8 mouse cellular contexts compared by ENCODE assay signal in genomic region chr11:96345220-96345892, GRCm38 (mm10). TPM values are rescaled to one million over a fixed set of nuclear protein-coding genes. Genes with fewer than 3 reads are reported as not detected.
A peak's percentile ranks its signal among the peaks of the same experiment; 100 is the strongest.
DNase-seq lines count a peak whose midpoint lies in the region; ATAC-seq and TF ChIP-seq lines count a peak whose summit lies in the region.

No protein-coding gene starts in this region.

- intact Hi-C loops in heart, postnatal 36 days (cut with DNase I) = no loop called here

- no peaks in the 10 kb centered on the region for H3K9me3 ChIP-seq in heart, embryonic 15.5 days (replicated peaks)
- H3K9me3 ChIP-seq in embryonic facial prominence, embryonic 14.5 days (ENCODE audit: control insufficient read depth, low read length) = no peaks in the 10 kb centered on the region
- H3K9me3 ChIP-seq in intestine, embryonic 15.5 days = no peaks in the 10 kb centered on the region
- no peaks in the 10 kb centered on the region for H3K9me3 ChIP-seq in liver, embryonic 16.5 days (replicated peaks; ENCODE audit: control insufficient read depth, low read length)

- H3K9ac ChIP-seq in heart, embryonic 15.5 days = peak overlapping the region; percentile 18
- peak overlapping the region; percentile 42 for H3K9ac ChIP-seq in embryonic facial prominence, embryonic 14.5 days (ENCODE audit: low read depth, low read length)
- peak overlapping the region; percentile 49 for H3K9ac ChIP-seq in intestine, embryonic 15.5 days
- no peak overlapping the region for H3K9ac ChIP-seq in liver, embryonic 16.5 days (ENCODE audit: low read depth, low read length)

- ATAC-seq in heart, embryonic 15.5 days (replicated peaks; ENCODE audit: insufficient number of reproducible peaks, insufficient read depth, low FRiP score, low read depth) = no peak; the same call in 1 of the 2 replicates
- no peak for ATAC-seq in embryonic facial prominence, embryonic 14.5 days (ENCODE audit: low read depth)
- ATAC-seq in intestine, embryonic 15.5 days = no peak
- ATAC-seq in liver, embryonic 16.5 days (ENCODE audit: low read depth) = no peak
- ATAC-seq in frontal cortex, adult (ENCODE audit: low TSS enrichment) = no peak

- TF ChIP-seq CTCF in layer of hippocampus, adult 2 months (conservative IDR thresholded peaks at IDR 0.05) = no peak

- H3K4me3 ChIP-seq in heart, embryonic 15.5 days = peak overlapping the region; percentile 44
- peak overlapping the region; percentile 24 for H3K4me3 ChIP-seq in embryonic facial prominence, embryonic 14.5 days (ENCODE audit: low read depth, low read length)
- peak overlapping the region; percentile 32 for H3K4me3 ChIP-seq in intestine, embryonic 15.5 days (replicated peaks)
- H3K4me3 ChIP-seq in liver, embryonic 16.5 days (ENCODE audit: low read depth, low read length) = peak overlapping the region; percentile 24; the same call in 1 of the 2 replicates
- H3K4me3 ChIP-seq in layer of hippocampus, adult 2 months = no peak overlapping the region

- peaks cover 92% of the 10 kb centered on the region for H3K27me3 ChIP-seq in heart, embryonic 15.5 days
- H3K27me3 ChIP-seq in embryonic facial prominence, embryonic 14.5 days (replicated peaks; ENCODE audit: control insufficient read depth, insufficient read depth, low read length) = peaks cover 96% of the 10 kb centered on the region
- H3K27me3 ChIP-seq in intestine, embryonic 15.5 days (replicated peaks) = peaks cover 15% of the 10 kb centered on the region
- H3K27me3 ChIP-seq in liver, embryonic 16.5 days (ENCODE audit: control insufficient read depth, insufficient read depth, low read depth, low read length) = peaks cover 90% of the 10 kb centered on the region

- H3K27ac ChIP-seq in heart, embryonic 15.5 days = peak overlapping the region; percentile 28; the same call in 1 of the 2 replicates
- no peak overlapping the region; the same call in 1 of the 2 replicates for H3K27ac ChIP-seq in embryonic facial prominence, embryonic 14.5 days (replicated peaks; ENCODE audit: low read depth, low read length)
- peak overlapping the region; percentile 88 for H3K27ac ChIP-seq in intestine, embryonic 15.5 days
- no peak overlapping the region for H3K27ac ChIP-seq in liver, embryonic 16.5 days (ENCODE audit: low read length)
- H3K27ac ChIP-seq in layer of hippocampus, adult 2 months = no peak overlapping the region

- H3K36me3 ChIP-seq in heart, embryonic 15.5 days = no peaks in the 10 kb centered on the region
- no peaks in the 10 kb centered on the region for H3K36me3 ChIP-seq in embryonic facial prominence, embryonic 14.5 days (ENCODE audit: control insufficient read depth, insufficient read depth, low read length)
- H3K36me3 ChIP-seq in intestine, embryonic 15.5 days = 0 out of 2 replicates have a peak, but pooled peaks cover 3% of the 10 kb centered on the region
- H3K36me3 ChIP-seq in liver, embryonic 16.5 days (ENCODE audit: control insufficient read depth, insufficient read depth) = no peaks in the 10 kb centered on the region

- peak overlapping the region; percentile 67 for H3K4me2 ChIP-seq in heart, embryonic 15.5 days
- peak overlapping the region; percentile 47; the same call in 1 of the 2 replicates for H3K4me2 ChIP-seq in embryonic facial prominence, embryonic 14.5 days (ENCODE audit: low read depth, low read length)
- peak overlapping the region; percentile 85 for H3K4me2 ChIP-seq in intestine, embryonic 15.5 days (replicated peaks)
- H3K4me2 ChIP-seq in liver, embryonic 16.5 days (ENCODE audit: low read depth, low read length) = peak overlapping the region; percentile 32; the same call in 1 of the 2 replicates

- DNase-seq in heart, postnatal 36 days = no peak
- DNase-seq in embryonic facial prominence, embryonic 14.5 days (ENCODE audit: low spot score) = no peak
- no peak for DNase-seq in layer of hippocampus, adult 2 months (ENCODE audit: low spot score in 2 of 2)
- DNase-seq in ovary, postnatal 36 days (ENCODE audit: low spot score) = no peak

- 6% methylated on average over 37 of the region's 56 CpGs for WGBS in heart, embryonic 15.5 days
- 3% methylated on average over 23 of the region's 56 CpGs for WGBS in embryonic facial prominence, embryonic 14.5 days
- WGBS in intestine, embryonic 15.5 days = 10% methylated on average over 51 of the region's 56 CpGs
- WGBS in liver, embryonic 16.5 days (ENCODE audit: insufficient replicate concordance) = 6% methylated on average over 47 of the region's 56 CpGs

- peaks cover 32% of the 10 kb centered on the region for H3K4me1 ChIP-seq in heart, embryonic 15.5 days (replicated peaks)
- H3K4me1 ChIP-seq in embryonic facial prominence, embryonic 14.5 days (ENCODE audit: control insufficient read depth, insufficient read depth, low read length) = no peaks in the 10 kb centered on the region
- H3K4me1 ChIP-seq in intestine, embryonic 15.5 days (replicated peaks) = peaks cover 63% of the 10 kb centered on the region
- H3K4me1 ChIP-seq in liver, embryonic 16.5 days (ENCODE audit: control insufficient read depth, low read depth, low read length) = no peaks in the 10 kb centered on the region; the same call in 1 of the 2 replicates

RNA-seq across cellular contexts. Expression of gene Hoxb2, which starts 5.0 kb away (rescaled TPM):
- 3.7 and 6.8 TPM in 2 replicates for polyA plus RNA-seq in heart, embryonic 15.5 days (2015; fragmentation: Nextera tagmentation; extraction: Ambion mirVana)
- total RNA-seq in heart, postnatal 36 days (2021) = 1 to 10 TPM in 1 of 2 experiments, under 1 TPM in 1; 0.51 to 1.1 TPM
- 7.5 and 8.9 TPM in 2 replicates for polyA plus RNA-seq in embryonic facial prominence, embryonic 14.5 days (2014; fragmentation: Nextera tagmentation; extraction: Ambion mirVana)
- 17.7 and 19.8 TPM in 2 replicates for polyA plus RNA-seq in intestine, embryonic 15.5 days (2015; fragmentation: Nextera tagmentation; extraction: Ambion mirVana)
- polyA plus RNA-seq in liver, embryonic 16.5 days (2015; fragmentation: Nextera tagmentation; extraction: Ambion mirVana) = 0.62 and 0.90 TPM in 2 replicates
- not detected for total RNA-seq in layer of hippocampus, adult 2 months (2021)

RNA-seq across cellular contexts. Expression of gene Hoxb1, which starts 20.2 kb away (rescaled TPM):
- polyA plus RNA-seq in heart, embryonic 15.5 days (2015; fragmentation: Nextera tagmentation; extraction: Ambion mirVana) = not detected in 2 replicates
- total RNA-seq in heart, postnatal 36 days (2021) = not detected
- 0.13 TPM in 1 of 2 replicates, not detected in the other for polyA plus RNA-seq in embryonic facial prominence, embryonic 14.5 days (2014; fragmentation: Nextera tagmentation; extraction: Ambion mirVana)
- polyA plus RNA-seq in intestine, embryonic 15.5 days (2015; fragmentation: Nextera tagmentation; extraction: Ambion mirVana) = 0.30 TPM in 1 of 2 replicates, not detected in the other
- not detected in 2 replicates for polyA plus RNA-seq in liver, embryonic 16.5 days (2015; fragmentation: Nextera tagmentation; extraction: Ambion mirVana)
- not detected for total RNA-seq in layer of hippocampus, adult 2 months (2021)

RNA-seq across cellular contexts. Expression of gene Hoxb3, which starts 22.2 kb away (rescaled TPM):
- 0.71 and 0.98 TPM in 2 replicates for polyA plus RNA-seq in heart, embryonic 15.5 days (2015; fragmentation: Nextera tagmentation; extraction: Ambion mirVana)
- total RNA-seq in heart, postnatal 36 days (2021) = under 1 TPM; 0.42 to 0.68 TPM
- polyA plus RNA-seq in embryonic facial prominence, embryonic 14.5 days (2014; fragmentation: Nextera tagmentation; extraction: Ambion mirVana) = 0.81 and 1.1 TPM in 2 replicates
- 1.8 and 2.7 TPM in 2 replicates for polyA plus RNA-seq in intestine, embryonic 15.5 days (2015; fragmentation: Nextera tagmentation; extraction: Ambion mirVana)
- polyA plus RNA-seq in liver, embryonic 16.5 days (2015; fragmentation: Nextera tagmentation; extraction: Ambion mirVana) = 0.11 TPM in 1 of 2 replicates, not detected in the other
- total RNA-seq in layer of hippocampus, adult 2 months (2021) = not detected

RNA-seq across cellular contexts. Expression of gene Hoxb4, which starts 27.3 kb away (rescaled TPM):
- polyA plus RNA-seq in heart, embryonic 15.5 days (2015; fragmentation: Nextera tagmentation; extraction: Ambion mirVana) = 0.31 and 0.70 TPM in 2 replicates
- total RNA-seq in heart, postnatal 36 days (2021) = under 1 TPM; 0.51 to 0.53 TPM
- 0.62 and 0.70 TPM in 2 replicates for polyA plus RNA-seq in embryonic facial prominence, embryonic 14.5 days (2014; fragmentation: Nextera tagmentation; extraction: Ambion mirVana)
- polyA plus RNA-seq in intestine, embryonic 15.5 days (2015; fragmentation: Nextera tagmentation; extraction: Ambion mirVana) = 2.8 and 3.2 TPM in 2 replicates
- polyA plus RNA-seq in liver, embryonic 16.5 days (2015; fragmentation: Nextera tagmentation; extraction: Ambion mirVana) = 0.08 and 0.11 TPM in 2 replicates
- not detected for total RNA-seq in layer of hippocampus, adult 2 months (2021)

RNA-seq across cellular contexts. Expression of gene Hoxb5, which starts 42.2 kb away (rescaled TPM):
- 1.4 and 3.3 TPM in 2 replicates for polyA plus RNA-seq in heart, embryonic 15.5 days (2015; fragmentation: Nextera tagmentation; extraction: Ambion mirVana)
- total RNA-seq in heart, postnatal 36 days (2021) = under 1 TPM; 0.19 to 0.22 TPM
- polyA plus RNA-seq in embryonic facial prominence, embryonic 14.5 days (2014; fragmentation: Nextera tagmentation; extraction: Ambion mirVana) = 1.8 and 2.4 TPM in 2 replicates
- 27.2 and 31.3 TPM in 2 replicates for polyA plus RNA-seq in intestine, embryonic 15.5 days (2015; fragmentation: Nextera tagmentation; extraction: Ambion mirVana)
- 0.26 and 0.37 TPM in 2 replicates for polyA plus RNA-seq in liver, embryonic 16.5 days (2015; fragmentation: Nextera tagmentation; extraction: Ambion mirVana)
- total RNA-seq in layer of hippocampus, adult 2 months (2021) = not detected

Comparison
In these comparisons a context has a peak if more than half of its experiments do, and no peak if none do; other contexts are left out.
1. H3K27ac ChIP-seq: peak in heart, embryonic 15.5 days (single experiment) and intestine, embryonic 15.5 days (single experiment); none in embryonic facial prominence, embryonic 14.5 days (single experiment), liver, embryonic 16.5 days (single experiment) and layer of hippocampus, adult 2 months (single experiment).
2. H3K4me2 ChIP-seq: peak in every context shown above with its lines; median percentile 85 in intestine, embryonic 15.5 days; 67 in heart, embryonic 15.5 days; 47 in embryonic facial prominence, embryonic 14.5 days; 32 in liver, embryonic 16.5 days.